Mouse (Mus musculus) heart, adult 2 months (tissue): ENCODE data around the gene Nckap5. TPM values are rescaled to one million over a fixed set of nuclear protein-coding genes. Genes with fewer than 3 reads are reported as not detected.

Experiments used
- DNase-seq, 2 experiments: peaks; one replicate each; pipeline ENCODE4 v3.0.0; 2021
- H3K27ac ChIP-seq: fragments of 200-600 bp; 2 replicates; pipeline ENCODE4 v1.8.1; 2022
- H3K27me3 ChIP-seq: fragments of 200-500 bp; 2 replicates; pipeline ENCODE4 v1.6.1; 2012; ENCODE audit warnings: mild to moderate bottlenecking, low read length, inconsistent platforms, mixed read lengths; ENCODE audit not compliant: control insufficient read depth, insufficient read depth
- H3K36me3 ChIP-seq: fragments of 200-500 bp; 2 replicates; pipeline ENCODE4 v1.6.1; 2012; ENCODE audit warnings: low read length, inconsistent platforms; ENCODE audit not compliant: control insufficient read depth, insufficient read depth
- H3K4me1 ChIP-seq: fragments of 200-500 bp; 2 replicates; pipeline ENCODE4 v1.6.1; 2011; ENCODE audit warnings: low read length; ENCODE audit not compliant: control insufficient read depth, insufficient read depth
- H3K4me3 ChIP-seq: fragments of 200-600 bp; 2 replicates; pipeline ENCODE4 v1.8.1; 2022
- H3K79me2 ChIP-seq: fragments of 200-500 bp; replicated peaks from 2 replicates; pipeline ENCODE4 v1.6.1; 2012; ENCODE audit warnings: mild to moderate bottlenecking, inconsistent platforms, low read length, moderate library complexity, mixed read lengths; ENCODE audit not compliant: control insufficient read depth, insufficient read depth
- H3K9ac ChIP-seq: fragments of 200-500 bp; 2 replicates; pipeline ENCODE4 v1.6.1; 2012; ENCODE audit warnings: low read depth, mild to moderate bottlenecking, control low read depth, inconsistent platforms, low read length, mixed read lengths
- CTCF ChIP-seq: fragments of 200-600 bp; IDR thresholded peaks from 2 replicates; pipeline ENCODE4 v1.8.1; 2022; ENCODE audit warnings: antibody characterized with exemption, mild to moderate bottlenecking, moderate library complexity
- EP300 ChIP-seq: fragments of 200-500 bp; IDR thresholded peaks from 2 replicates; pipeline ENCODE4 v1.6.1; 2011; ENCODE audit warnings: low read depth, low read length, control low read depth; ENCODE audit not compliant: insufficient read depth
- POLR2A ChIP-seq: fragments of 200-500 bp; IDR thresholded peaks from 2 replicates; pipeline ENCODE4 v1.6.1; 2011; ENCODE audit warnings: mild to moderate bottlenecking, low read depth, low read length, control low read depth; ENCODE audit not compliant: insufficient read depth
- WGBS: fragments of 180-500 bp; shearing (Covaris S2); methylation state at CpG from one replicate; pipeline ENCODE4 v1.1.7; 2018; 5-methylcytosine and 5-hydroxymethylcytosine counted together
- intact Hi-C: fragments of 180-260 bp; cut with DNase I; formaldehyde crosslinking; loops from one replicate; pipeline ENCODE4 v1.15.1; 2025
- polyA plus RNA-seq: library from polyadenylated mRNA; depleted of rRNA; stranded (reverse); fragments of >200 nt; gene quantifications from 2 replicates; pipeline ENCODE4 v1.2.3, GENCODE M21; 2012
- total RNA-seq, 2 experiments: library from RNA; stranded (reverse); gene quantifications; 2 replicates each; pipeline ENCODE4 v1.2.3; 2021

Gene Nckap5
- total and polyA plus RNA-seq, 3 experiments, result 2.8 to 9.6 (median 6.0) TPM

DNA sequence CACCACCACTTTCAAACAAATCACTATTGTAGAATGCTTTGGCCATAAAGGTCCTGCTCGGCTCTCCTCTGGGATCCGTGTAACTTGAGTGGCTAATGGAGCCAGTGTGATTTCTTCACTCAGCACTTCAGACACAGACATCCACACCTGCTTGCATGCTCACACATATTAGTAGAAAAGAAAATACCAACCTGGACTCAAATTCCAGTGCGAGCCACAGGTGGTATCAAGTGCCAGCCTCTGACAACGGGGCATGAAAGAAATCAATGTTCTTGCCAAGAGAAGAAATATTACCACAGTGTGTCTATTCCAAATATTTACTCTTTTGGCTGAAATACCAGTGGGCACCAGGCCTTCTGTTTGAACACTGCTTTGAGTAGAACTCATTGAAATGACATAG, 208.6 kb downstream of the Nckap5 start:
- Histone ChIP-seq H3K4me1 (no peaks in the 10 kb centered on the region; the same call in 1 of the 2 replicates), H3K36me3 (no peaks in the 10 kb centered on the region), H3K4me3 (no peak overlapping the region), H3K9ac (no peak overlapping the region), H3K79me2 (no peaks in the 10 kb centered on the region), H3K27ac (no peak overlapping the region), H3K27me3 (no peaks in the 10 kb centered on the region)
- WGBS, result 89% methylated on average over 4 of the region's 4 CpGs
- intact Hi-C loops, result no loop called here
- DNase-seq, result no peak
- TF ChIP-seq CTCF, result no peak

DNA sequence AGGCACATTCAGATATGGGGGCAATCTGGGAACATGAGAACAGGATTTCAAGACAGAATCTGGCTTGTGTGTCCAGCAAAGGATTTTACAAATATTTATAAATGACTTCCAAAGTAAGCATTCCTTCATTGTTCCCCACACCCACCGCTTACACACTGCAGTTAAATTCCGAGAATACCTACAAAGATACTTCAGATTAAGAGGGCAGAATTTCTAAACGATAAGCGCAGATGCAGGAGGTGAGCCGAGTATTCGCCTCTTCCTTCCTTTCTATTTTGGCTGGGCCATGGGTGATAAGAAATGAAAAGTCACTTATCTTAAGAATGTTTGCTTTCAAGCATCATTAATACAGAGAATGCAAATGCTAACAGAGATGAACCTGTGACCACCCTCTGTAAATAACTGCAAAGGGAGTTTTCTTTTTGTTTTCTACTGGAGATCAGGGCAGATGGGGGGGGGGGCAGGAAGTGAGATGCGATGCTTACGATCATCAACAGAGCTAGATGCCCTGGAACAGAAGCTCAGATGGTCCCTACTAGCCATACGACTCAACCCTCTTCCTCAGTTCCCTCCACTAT, 213.0 kb downstream of the Nckap5 start:
- TF ChIP-seq POLR2A (no peak), EP300 (no peak), CTCF (no peak)
- WGBS, result 35% methylated on average over 9 of the region's 9 CpGs
- no peak overlapping the region for H3K27ac ChIP-seq
- no peaks in the 10 kb centered on the region for H3K79me2 ChIP-seq
- H3K9ac ChIP-seq, result no peak overlapping the region
- H3K4me1 ChIP-seq, result no peaks in the 10 kb centered on the region; the same call in 1 of the 2 replicates
- no peaks in the 10 kb centered on the region for H3K27me3 ChIP-seq
- DNase-seq, result no peak
- no peaks in the 10 kb centered on the region for H3K36me3 ChIP-seq
- no peak overlapping the region for H3K4me3 ChIP-seq
- intact Hi-C loops, result no loop called here

DNA sequence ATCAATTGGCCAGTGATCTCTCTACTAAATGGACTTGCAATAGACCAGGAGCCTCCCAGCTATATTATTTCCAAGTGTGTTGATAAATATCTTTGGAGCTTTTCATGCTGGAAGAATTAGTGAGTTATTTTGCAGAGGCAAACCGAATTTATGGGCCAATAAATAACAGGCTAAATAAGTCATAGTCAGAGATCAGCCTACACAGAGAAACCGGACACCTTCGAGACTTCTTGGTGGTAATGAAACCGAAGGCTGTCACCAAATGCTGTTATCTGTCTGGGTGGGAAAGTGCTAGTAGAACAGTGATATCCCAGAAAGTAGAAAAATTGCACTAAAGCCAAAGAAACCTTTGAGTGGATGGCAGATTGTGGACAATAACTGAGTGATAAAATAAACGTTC, 213.6 kb downstream of the Nckap5 start:
- Histone ChIP-seq H3K79me2 (no peaks in the 10 kb centered on the region), H3K9ac (no peak overlapping the region), H3K27me3 (no peaks in the 10 kb centered on the region), H3K4me3 (no peak overlapping the region), H3K27ac (no peak overlapping the region), H3K4me1 (no peaks in the 10 kb centered on the region; the same call in 1 of the 2 replicates), H3K36me3 (no peaks in the 10 kb centered on the region)
- intact Hi-C loops, result no loop called here
- no peak for DNase-seq
- TF ChIP-seq POLR2A (no peak), CTCF (no peak), EP300 (no peak)
- 46% methylated on average over 5 of the region's 5 CpGs for WGBS

DNA sequence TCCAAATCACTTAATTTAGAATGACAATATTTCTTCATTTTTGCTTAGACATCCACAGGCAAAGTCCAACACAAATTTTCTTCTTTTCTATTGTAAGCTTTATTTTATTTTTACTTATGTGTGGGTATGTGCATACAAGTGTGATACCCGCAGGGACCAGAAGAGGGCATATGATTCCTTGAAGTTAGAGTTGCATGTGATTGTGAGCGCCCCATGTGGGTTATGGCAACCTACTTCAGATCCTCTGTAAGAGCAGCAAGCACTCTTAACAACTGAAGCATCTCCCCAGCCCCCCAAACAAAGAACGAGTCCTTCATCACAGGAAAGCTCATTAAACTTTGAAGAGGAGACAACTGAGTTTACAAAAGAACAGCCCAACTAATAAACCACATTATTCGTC, 217.7 kb downstream of the Nckap5 start:
- H3K27me3 ChIP-seq, result no peaks in the 10 kb centered on the region
- 87% methylated on average over 4 of the region's 4 CpGs for WGBS
- intact Hi-C loops, result no loop called here
- H3K27ac ChIP-seq, result no peak overlapping the region
- TF ChIP-seq POLR2A, result no peak
- TF ChIP-seq EP300, result no peak
- peak; percentile 27 for TF ChIP-seq CTCF
- H3K4me3 ChIP-seq, result no peak overlapping the region
- no peaks in the 10 kb centered on the region; the same call in 1 of the 2 replicates for H3K4me1 ChIP-seq
- H3K79me2 ChIP-seq, result no peaks in the 10 kb centered on the region
- no peaks in the 10 kb centered on the region for H3K36me3 ChIP-seq
- DNase-seq, result no peak
- no peak overlapping the region for H3K9ac ChIP-seq

DNA sequence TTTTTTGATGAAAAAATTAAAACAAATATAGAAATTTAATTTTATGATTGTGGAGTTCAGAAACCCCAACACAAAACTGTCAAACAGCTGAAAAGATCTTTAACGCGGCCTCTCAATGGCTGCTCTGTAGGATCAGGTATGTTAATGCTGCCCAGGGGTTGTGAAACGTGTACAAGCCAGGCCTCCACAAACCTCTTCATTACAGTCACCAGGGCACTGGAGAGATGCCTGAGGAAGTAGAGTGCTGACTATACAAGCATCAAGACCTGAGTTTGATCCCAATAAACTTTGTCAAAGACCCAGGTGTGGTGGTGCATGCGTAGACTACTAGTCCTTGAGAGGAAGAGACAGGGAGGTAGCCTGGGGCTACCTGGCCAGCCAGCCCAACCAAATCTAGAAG, 222.0 kb downstream of the Nckap5 start:
- Histone ChIP-seq H3K79me2 (no peaks in the 10 kb centered on the region), H3K4me1 (no peaks in the 10 kb centered on the region), H3K27ac (no peak overlapping the region), H3K36me3 (no peaks in the 10 kb centered on the region), H3K4me3 (no peak overlapping the region), H3K9ac (no peak overlapping the region), H3K27me3 (no peaks in the 10 kb centered on the region)
- WGBS, result 93% methylated on average over 4 of the region's 4 CpGs
- TF ChIP-seq EP300 (no peak), POLR2A (no peak), CTCF (no peak)
- no peak for DNase-seq
- intact Hi-C loops, result no loop called here

DNA sequence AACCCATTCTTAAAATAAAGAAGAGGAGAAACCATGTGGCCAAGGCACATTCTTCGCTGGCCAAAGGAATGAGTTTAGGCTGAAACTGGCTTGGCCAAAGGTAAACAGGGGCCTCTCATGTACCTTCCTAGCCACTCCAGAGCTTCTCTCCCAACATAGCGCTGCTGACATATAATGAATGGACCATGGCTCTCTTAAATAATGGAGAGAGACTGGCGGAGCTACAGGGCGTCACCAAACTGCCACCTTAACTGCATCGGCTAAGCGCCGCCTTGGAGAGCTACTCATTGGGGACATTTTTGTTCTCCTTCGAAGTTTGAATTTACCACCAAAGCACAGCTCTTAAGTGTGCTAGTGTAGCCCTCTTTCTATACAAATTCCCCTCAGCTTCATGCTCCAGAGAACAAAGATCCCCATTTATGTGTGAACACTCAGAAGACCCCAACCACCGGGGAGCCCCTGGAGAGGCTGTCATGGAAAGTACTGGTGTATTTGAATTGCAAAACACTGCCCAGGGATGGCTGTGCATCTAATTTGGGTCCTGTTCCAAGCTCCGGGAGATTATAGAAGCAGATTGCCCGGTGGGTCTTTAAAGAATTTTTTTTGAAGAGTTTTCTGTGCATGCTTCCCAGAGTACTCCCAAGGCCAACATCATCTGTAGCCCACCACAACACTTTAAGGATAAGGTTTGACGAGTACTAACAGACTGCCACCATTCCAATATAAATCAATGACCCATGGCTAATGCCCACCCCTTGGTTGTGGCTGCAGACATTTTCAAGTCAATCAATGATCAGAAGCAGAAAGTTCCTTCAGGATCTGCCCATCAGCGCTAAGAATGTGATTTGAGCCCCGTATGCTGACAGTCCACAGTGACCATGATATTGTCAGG, 224.2 kb downstream of the Nckap5 start:
- H3K36me3 ChIP-seq, result no peaks in the 10 kb centered on the region
- WGBS, result 90% methylated on average over 14 of the region's 14 CpGs
- intact Hi-C loops, result no loop called here
- DNase-seq, result no peak
- no peak overlapping the region for H3K4me3 ChIP-seq
- no peak for TF ChIP-seq POLR2A
- TF ChIP-seq CTCF, result no peak
- no peak for TF ChIP-seq EP300
- no peaks in the 10 kb centered on the region for H3K27me3 ChIP-seq
- H3K27ac ChIP-seq, result no peak overlapping the region
- no peak overlapping the region for H3K9ac ChIP-seq
- H3K79me2 ChIP-seq, result no peaks in the 10 kb centered on the region
- H3K4me1 ChIP-seq, result no peaks in the 10 kb centered on the region
